Mouse (Mus musculus) liver, adult (tissue): ENCODE results near the gene Gps1.
"Not testable (repeated sequence)": the region's sequence is repeated elsewhere in the genome, so short reads cannot be mapped to it uniquely, and the experiment has no call there.

Source experiments
- GATA4 ChIP-seq: IDR thresholded peaks from 2 replicates; pipeline ENCODE4 v1.6.1; 2014; ENCODE audit warnings: mild to moderate bottlenecking, low read length; ENCODE audit not compliant: insufficient replicate concordance

Gps1 gene

GRCm38 (mm10) chr11:120784064-120784791, at the start of gene Gps1, which contains the start of gene Rfng:
Gene Gps1, plus strand, starts transcription at chr11:120784272.
Gene Rfng, minus strand, starts transcription at chr11:120784207.
- TF ChIP-seq GATA4: no peak

DNA sequence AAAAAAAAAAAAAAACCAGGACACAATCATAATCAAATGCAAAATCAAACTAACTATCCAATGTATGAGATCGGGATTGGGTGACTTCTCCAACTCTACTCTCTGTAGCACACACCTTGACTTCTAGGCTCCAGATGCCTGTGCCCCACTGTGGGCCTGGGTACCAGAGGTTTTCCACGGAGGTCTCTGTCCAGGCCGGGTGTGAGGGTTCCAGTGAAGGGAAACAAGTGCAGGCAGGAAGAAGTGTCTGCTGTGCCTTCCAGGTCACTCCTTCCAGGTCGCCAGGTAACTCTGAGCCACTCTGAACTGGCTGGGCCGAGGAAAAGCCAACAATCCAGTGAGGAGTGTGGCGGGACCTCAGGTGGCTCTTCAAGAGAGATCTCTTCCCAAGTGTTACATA, 47.6 kb upstream of the Gps1 start:
- TF ChIP-seq GATA4: no peak

GRCm38 (mm10) chr11:120740981-120741380, 43.1 kb upstream of the Gps1 start:
- no peak for TF ChIP-seq GATA4

GRCm38 (mm10) chr11:120744121-120744701, 39.9 kb upstream of the Gps1 start:
- TF ChIP-seq GATA4: no peak

GRCm38 (mm10) chr11:120747974-120748373, 36.1 kb upstream of the Gps1 start:
- TF ChIP-seq GATA4: no peak

DNA sequence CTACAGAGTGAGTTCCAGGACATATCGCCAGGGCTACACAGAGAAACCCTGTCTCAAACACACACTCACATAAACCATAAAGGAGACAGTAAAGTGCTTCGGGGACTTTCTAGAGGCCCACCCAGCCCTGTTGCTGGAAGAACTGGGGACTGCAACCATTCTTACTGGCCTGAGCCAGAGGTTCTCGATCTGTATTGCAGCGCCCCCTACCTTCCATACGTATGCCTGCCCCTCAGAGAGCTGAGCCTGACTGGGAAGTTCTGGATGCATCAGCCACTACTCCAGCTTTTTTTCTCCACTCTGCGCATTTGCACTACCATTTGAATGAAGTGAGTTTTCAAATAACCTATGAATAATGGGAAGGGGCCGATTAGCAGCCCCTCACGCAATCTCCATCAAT, 34.6 kb upstream of the Gps1 start:
- no peak for TF ChIP-seq GATA4

DNA sequence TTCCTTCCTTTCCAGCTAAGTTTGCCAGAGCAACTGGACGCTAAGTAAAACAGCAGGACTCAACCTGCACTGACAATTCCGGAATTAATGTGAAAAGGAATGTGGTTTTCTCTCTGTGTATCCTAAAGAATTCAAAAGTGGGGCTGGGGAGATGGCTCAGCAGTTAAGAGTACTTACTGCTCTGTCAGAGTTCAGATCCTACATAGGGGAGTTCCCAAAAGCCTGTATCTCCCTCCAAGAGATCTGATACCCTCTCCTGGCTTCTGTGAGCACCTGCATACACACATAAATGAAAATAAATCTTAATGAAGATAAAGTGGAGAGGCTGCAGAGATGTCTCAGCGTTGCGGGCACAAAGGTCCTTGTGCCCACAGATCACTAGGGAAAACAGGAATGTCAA, 32.5 kb upstream of the Gps1 start:
- TF ChIP-seq GATA4: no peak

GRCm38 (mm10) chr11:120760236-120760635, 23.8 kb upstream of the Gps1 start:
- TF ChIP-seq GATA4: no peak

DNA sequence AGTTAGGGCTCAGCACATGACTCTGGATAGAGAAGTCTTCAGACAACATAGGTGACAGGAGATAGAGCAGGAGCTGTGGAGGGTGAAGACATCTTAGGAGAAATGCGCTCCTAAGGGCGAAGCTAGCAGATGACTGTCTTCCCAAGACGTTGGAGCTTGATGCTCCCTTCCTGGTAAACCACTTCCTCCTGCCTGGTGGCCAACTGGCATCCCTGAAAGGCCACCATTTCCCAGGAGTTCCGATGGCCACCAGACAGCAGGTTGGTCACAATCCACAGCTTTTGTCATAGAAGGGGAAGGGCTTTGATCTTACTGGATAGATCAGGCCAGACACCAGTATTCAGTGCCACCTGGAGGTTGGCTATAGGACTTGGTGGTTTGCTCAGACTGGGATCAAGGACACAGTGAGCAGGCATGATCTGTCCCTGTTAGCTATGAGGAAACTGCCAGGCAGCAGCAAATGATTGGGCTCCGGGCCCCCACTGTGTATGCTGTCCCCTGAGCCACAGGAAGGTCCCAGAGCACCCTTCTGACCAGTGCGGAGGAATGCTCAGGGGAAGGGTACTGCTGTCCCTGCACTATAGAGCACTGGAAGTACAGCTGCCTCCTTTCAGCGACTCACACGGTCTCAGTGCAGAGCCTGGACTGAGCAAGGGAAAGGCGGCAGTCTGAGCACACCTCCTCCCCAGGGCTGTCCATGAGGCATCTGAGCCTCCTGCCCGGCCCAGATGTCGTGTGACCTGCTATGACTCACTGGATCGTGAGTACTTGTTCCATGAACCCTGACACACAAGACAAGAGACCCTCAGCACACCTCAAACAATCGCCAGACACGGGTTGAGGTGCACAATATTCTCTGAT, 22.0 kb upstream of the Gps1 start:
- no peak for TF ChIP-seq GATA4

GRCm38 (mm10) chr11:120762672-120763041, 21.4 kb upstream of the Gps1 start, which contains the start of gene Hmga1b:
Gene Hmga1b, plus strand, starts transcription at chr11:120762794.
- not testable (repeated sequence) for TF ChIP-seq GATA4

- no peak for TF ChIP-seq GATA4
These were observed 15.9 kb upstream of the Gps1 start for GRCm38 (mm10) chr11:120768206-120768605.

DNA sequence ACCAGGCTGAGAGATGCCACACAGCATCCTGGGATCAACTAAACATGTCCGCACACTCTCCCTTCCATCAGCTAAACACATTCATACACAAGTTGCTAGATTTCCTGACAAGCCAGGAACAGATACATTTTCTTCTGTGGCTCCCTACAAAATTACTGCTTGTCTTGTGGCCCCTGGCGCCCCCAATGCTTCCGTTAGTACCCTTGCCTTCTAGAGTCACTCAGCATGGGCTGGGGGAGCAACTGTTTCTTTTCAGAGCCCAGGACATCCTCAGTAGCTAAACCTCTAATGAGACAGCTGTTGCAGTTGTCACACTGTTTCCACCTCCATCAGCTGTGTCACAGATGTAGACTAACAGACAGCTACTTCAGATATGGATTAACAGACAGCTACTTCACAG, 11.3 kb upstream of the Gps1 start:
- TF ChIP-seq GATA4: no peak

DNA sequence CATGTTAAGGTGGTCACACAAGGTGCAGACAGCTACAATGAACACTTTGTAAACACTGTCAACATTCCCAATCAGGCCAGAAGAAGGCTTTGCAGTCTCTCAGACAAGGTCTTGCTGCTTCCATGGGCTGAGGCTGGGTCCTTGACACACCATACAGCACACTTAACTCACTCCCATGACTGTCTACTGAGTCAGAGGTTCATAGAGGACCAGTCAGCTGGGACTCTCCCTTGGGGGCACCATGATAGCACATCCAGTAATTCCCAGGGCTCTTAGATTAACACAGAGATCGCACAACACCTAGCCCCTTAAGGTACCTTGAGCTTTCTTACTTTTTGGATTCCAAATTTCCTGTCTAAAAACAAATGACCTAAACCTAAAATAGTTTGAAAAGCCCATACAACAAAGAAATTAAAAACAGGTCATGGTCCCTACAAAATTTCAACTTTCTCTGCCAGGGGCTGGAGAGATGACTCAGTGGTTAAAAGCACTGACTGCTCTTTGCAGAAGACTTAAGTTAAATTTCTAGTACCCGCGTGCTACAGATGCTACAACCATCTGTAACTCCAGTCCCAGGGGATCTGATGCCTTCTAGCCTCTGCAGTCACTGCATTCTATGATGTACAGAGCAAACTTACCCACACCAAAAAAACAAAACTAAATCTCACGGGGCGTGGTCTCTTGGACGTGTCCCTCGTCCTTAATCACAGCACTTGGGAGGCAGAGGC, 10.4 kb upstream of the Gps1 start:
- no peak for TF ChIP-seq GATA4

DNA sequence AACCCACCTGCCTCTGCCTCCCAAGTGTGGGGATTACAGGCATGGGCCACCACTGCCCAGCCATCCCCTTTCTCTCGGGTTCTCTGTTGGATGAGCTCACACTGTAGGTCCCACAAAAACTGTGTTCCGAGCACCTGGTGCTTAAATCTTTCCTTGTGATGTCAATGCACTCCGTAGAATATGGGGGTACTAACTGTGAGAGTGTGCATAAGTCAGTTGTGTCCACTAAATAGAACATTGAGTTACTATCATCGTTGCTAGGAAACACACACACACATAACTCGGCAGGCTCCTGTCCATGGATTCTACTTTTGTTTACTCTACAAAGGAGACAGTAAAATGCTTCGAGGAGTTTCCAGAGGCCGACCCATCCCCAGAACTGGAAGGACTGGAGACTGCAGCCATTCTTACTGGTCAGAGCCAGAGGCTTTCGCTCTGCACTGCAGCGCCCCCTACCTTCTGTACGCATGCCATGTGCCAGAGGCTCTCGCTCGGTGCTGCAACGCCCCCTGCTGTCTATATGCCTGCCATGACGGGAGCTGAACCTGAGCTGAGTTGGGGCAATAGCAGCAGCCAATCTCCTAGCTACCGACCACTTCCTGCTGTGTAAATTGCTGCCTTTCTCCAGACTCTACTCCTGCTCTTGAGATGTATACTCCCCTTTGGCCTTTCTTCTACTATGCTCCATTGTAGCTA, 8.2 kb upstream of the Gps1 start:
- TF ChIP-seq GATA4: no peak

DNA sequence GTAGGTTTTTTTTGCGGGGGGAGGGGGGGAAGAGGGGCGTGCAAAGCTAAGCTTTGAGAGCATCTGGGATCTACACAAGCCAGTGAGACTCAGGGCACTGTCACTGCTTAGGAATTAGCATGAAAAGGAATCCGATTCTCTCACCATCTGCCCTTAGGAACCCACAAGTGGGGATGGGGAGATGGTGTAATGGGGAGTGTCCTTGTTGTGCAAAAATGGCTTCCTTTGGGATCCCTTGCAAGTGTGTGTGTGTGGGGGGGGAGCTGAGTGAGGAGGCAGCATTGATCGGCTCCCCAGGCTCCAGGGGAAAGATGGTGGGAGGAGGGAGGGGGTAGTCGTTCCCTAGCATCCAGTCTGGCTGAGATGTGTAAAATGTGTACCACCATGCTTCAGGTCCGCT, 6.9 kb upstream of the Gps1 start:
- TF ChIP-seq GATA4: no peak
